Mouse (Mus musculus) lung, postnatal 0 days (tissue): ENCODE measurements around the gene Hils1. TPM values are rescaled to one million over a fixed set of nuclear protein-coding genes. Genes with fewer than 3 reads are reported as not detected.

ENCODE experiments used
- ATAC-seq: fragments of 200-750 bp; cut with Nextera tagmentation; 2 replicates; pipeline ENCODE4 v1.8.0; 2017; ENCODE audit warnings: moderate library complexity
- DNase-seq: peaks from one replicate; pipeline ENCODE4 v3.0.0-alpha.2; 2016; ENCODE audit warnings: low spot score
- H3K27ac ChIP-seq: fragments of 300-500 bp; sonication (generic); 2 replicates; pipeline ENCODE4 v1.5.1; 2014; ENCODE audit warnings: antibody characterized with exemption, mild to moderate bottlenecking, low read length, mixed read lengths
- H3K27me3 ChIP-seq: fragments of 300-500 bp; sonication (generic); replicated peaks from 2 replicates; pipeline ENCODE4 v1.6.1; 2014; ENCODE audit warnings: low read length, mixed read lengths; ENCODE audit not compliant: insufficient read depth
- H3K36me3 ChIP-seq: fragments of 300-500 bp; sonication (generic); 2 replicates; pipeline ENCODE4 v1.6.1; 2014; ENCODE audit warnings: low read length, mixed read lengths; ENCODE audit not compliant: insufficient read depth
- H3K4me1 ChIP-seq: fragments of 300-500 bp; sonication (generic); 2 replicates; pipeline ENCODE4 v1.6.1; 2014; ENCODE audit warnings: antibody characterized with exemption, low read depth, low read length, mixed read lengths; ENCODE audit not compliant: insufficient read depth
- H3K4me2 ChIP-seq: fragments of 300-500 bp; sonication (generic); replicated peaks from 2 replicates; pipeline ENCODE4 v1.6.1; 2014; ENCODE audit warnings: low read depth, mild to moderate bottlenecking, low read length, moderate library complexity, mixed read lengths
- H3K4me3 ChIP-seq: fragments of 300-500 bp; sonication (generic); 2 replicates; pipeline ENCODE4 v1.5.1; 2014; ENCODE audit warnings: low read depth, low read length
- H3K9ac ChIP-seq: fragments of 300-500 bp; sonication (generic); replicated peaks from 2 replicates; pipeline ENCODE4 v1.6.1; 2014; ENCODE audit warnings: low read depth, mild to moderate bottlenecking
- H3K9me3 ChIP-seq: fragments of 300-500 bp; sonication (generic); 2 replicates; pipeline ENCODE4 v1.6.1; 2016; ENCODE audit warnings: low read length, mixed read lengths
- CTCF ChIP-seq: IDR thresholded peaks from 2 replicates; pipeline ENCODE4 v1.5.1; 2016; ENCODE audit warnings: antibody characterized with exemption, mild to moderate bottlenecking
- EP300 ChIP-seq: IDR thresholded peaks from 2 replicates; pipeline ENCODE4 v1.6.1; 2016; ENCODE audit warnings: antibody characterized with exemption, mild to moderate bottlenecking, control low read depth
- WGBS: fragments of 180-500 bp; shearing (Covaris S2); extraction: QIAGEN DNeasy Blood & Tissue Kit; methylation state at CpG from one replicate; pipeline ENCODE4 v1.1.7; 2014; 5-methylcytosine and 5-hydroxymethylcytosine counted together
- polyA plus RNA-seq: library from polyadenylated mRNA; unstranded; fragments of >200 nt; fragmentation: Nextera tagmentation; extraction: Ambion mirVana; gene quantifications from 2 replicates; pipeline ENCODE4 v1.2.1, GENCODE M21; 2015

Gene Hils1
- polyA plus RNA-seq, 1 experiment from 2014 or later, result not detected

GRCm38 (mm10) chr11:94978947-94979346, 11.6 kb downstream of the Hils1 start:
- Histone ChIP-seq H3K4me3 (no peak overlapping the region), H3K9ac (no peak overlapping the region)

GRCm38 (mm10) chr11:94979462-94980179, 12.2 kb downstream of the Hils1 start:
- Histone ChIP-seq H3K27me3 (no peaks in the 10 kb centered on the region), H3K9ac (no peak overlapping the region), H3K4me1 (no peaks in the 10 kb centered on the region), H3K4me3 (no peak overlapping the region), H3K4me2 (peak overlapping the region; percentile 44; the same call in 1 of the 2 replicates), H3K36me3 (no peaks in the 10 kb centered on the region), H3K27ac (no peak overlapping the region), H3K9me3 (no peaks in the 10 kb centered on the region)
- ATAC-seq (no peak), DNase-seq (peak; percentile 4)
- WGBS, result 72% methylated on average over 11 of the region's 11 CpGs
- TF ChIP-seq CTCF (no peak), EP300 (no peak)

More at GRCm38 (mm10) chr11:94978947-94979346, 11.6 kb downstream of the Hils1 start:
- H3K27ac ChIP-seq, result no peak overlapping the region
- ATAC-seq (peak; percentile 97), DNase-seq (peak; percentile 97)
- no peaks in the 10 kb centered on the region for H3K36me3 ChIP-seq
- H3K27me3 ChIP-seq, result no peaks in the 10 kb centered on the region
- TF ChIP-seq CTCF (peak; percentile 100), EP300 (no peak; the same call in 1 of the 2 replicates)
- under 1% methylated on average over 20 of the region's 20 CpGs for WGBS
- H3K4me1 ChIP-seq, result no peaks in the 10 kb centered on the region
- H3K9me3 ChIP-seq, result no peaks in the 10 kb centered on the region
- H3K4me2 ChIP-seq, result peak overlapping the region; percentile 44; the same call in 1 of the 2 replicates

DNA sequence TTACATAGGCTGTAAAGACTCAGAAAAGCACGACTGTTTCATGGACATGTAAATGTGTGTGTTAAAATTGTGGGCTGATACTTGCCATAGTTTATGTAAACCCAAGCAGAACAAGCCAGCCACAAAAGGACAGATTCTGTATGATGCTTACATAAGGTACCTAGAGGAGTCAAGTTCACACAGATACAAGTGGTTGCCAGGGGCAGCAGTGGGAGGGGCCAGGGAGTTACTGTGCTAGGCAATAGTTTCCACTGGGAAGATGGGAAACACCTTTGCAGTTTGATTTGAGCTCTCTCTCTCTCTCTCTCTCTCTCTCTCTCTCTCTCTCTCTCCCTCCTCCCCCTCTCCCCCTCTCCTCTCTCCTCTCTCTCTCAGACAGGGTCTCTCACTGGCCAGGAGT, 17.7 kb downstream of the Hils1 start:
- no peak overlapping the region for H3K4me3 ChIP-seq
- DNase-seq (no peak), ATAC-seq (no peak)
- no peak overlapping the region for H3K9ac ChIP-seq
- TF ChIP-seq EP300, result no peak
- TF ChIP-seq CTCF, result no peak
- no peaks in the 10 kb centered on the region for H3K36me3 ChIP-seq
- 20% methylated on average over 1 of the region's 1 CpGs for WGBS
- peaks cover 12% of the 10 kb centered on the region; the same call in 1 of the 2 replicates for H3K4me1 ChIP-seq
- H3K4me2 ChIP-seq, result no peak overlapping the region
- H3K27me3 ChIP-seq, result no peaks in the 10 kb centered on the region
- no peak overlapping the region for H3K27ac ChIP-seq
- H3K9me3 ChIP-seq, result no peaks in the 10 kb centered on the region

- Histone ChIP-seq H3K9me3 (no peaks in the 10 kb centered on the region), H3K27ac (no peak overlapping the region), H3K9ac (no peak overlapping the region), H3K4me3 (no peak overlapping the region), H3K27me3 (no peaks in the 10 kb centered on the region), H3K4me2 (no peak overlapping the region), H3K4me1 (peaks cover 14% of the 10 kb centered on the region; the same call in 1 of the 2 replicates), H3K36me3 (no peaks in the 10 kb centered on the region)
- DNase-seq, result no peak
- TF ChIP-seq EP300, result no peak
- no peak for TF ChIP-seq CTCF
- ATAC-seq, result no peak
- WGBS, result 60% methylated on average over 5 of the region's 5 CpGs
These were observed 18.4 kb downstream of the Hils1 start for GRCm38 (mm10) chr11:94985822-94986221.

DNA sequence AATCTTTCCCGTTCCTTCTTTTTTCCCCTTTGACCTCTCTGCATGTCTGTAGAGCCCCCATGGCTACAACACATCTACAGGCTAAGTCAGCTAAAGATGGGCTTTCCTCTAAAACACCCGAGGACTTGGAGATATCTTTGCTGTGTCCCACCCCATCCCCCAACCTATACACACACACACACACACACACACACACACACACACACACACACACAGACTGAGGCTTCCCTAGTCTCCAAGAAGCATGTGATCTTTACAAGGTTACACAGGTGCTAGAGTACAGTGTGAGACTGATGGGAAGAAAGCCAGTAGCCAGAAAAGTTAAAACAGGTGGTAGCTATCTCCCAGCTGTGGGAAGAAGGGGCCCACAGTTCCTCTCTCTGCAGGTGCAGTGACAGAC, 19.0 kb downstream of the Hils1 start:
- H3K27ac ChIP-seq, result no peak overlapping the region
- H3K4me3 ChIP-seq, result no peak overlapping the region
- H3K9me3 ChIP-seq, result no peaks in the 10 kb centered on the region
- no peaks in the 10 kb centered on the region for H3K27me3 ChIP-seq
- TF ChIP-seq CTCF, result no peak
- TF ChIP-seq EP300, result no peak
- no peak overlapping the region for H3K9ac ChIP-seq
- 52% methylated on average over 2 of the region's 2 CpGs for WGBS
- H3K4me1 ChIP-seq, result peaks cover 14% of the 10 kb centered on the region; the same call in 1 of the 2 replicates
- H3K36me3 ChIP-seq, result no peaks in the 10 kb centered on the region
- ATAC-seq, result no peak
- no peak for DNase-seq
- H3K4me2 ChIP-seq, result no peak overlapping the region

DNA sequence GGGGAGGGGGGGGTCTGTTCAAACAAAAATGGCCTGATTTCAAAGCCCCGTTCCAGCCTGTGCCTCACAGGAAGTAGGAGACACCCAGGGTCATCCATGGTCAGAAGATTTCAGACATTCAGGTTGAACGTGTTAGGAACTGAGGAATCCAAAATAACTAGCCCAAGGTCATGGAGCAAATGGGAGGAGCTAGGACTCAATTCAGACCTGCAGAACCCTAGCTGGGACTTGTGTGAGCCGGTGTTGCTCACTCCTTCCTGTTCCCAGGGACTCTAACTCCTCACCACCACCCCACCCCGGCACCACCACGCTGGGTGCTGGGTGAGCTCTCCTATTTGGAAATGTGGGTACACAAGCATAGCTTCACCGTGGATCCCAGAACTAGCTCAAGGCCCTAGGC, 19.9 kb downstream of the Hils1 start:
- ATAC-seq, result no peak

More for the DNA sequence above, 19.9 kb downstream of the Hils1 start:
- Histone ChIP-seq H3K4me2 (no peak overlapping the region), H3K27ac (no peak overlapping the region), H3K4me3 (no peak overlapping the region), H3K9ac (no peak overlapping the region), H3K36me3 (no peaks in the 10 kb centered on the region), H3K27me3 (no peaks in the 10 kb centered on the region), H3K4me1 (peaks cover 14% of the 10 kb centered on the region; the same call in 1 of the 2 replicates), H3K9me3 (no peaks in the 10 kb centered on the region)
- WGBS, result 31% methylated on average over 6 of the region's 6 CpGs
- no peak for DNase-seq
- TF ChIP-seq CTCF (no peak), EP300 (no peak)
